Mouse (Mus musculus): ENCODE measurements at regions not wholly inside any gene's neighbourhood (a gene's known extent, or its start where the extent isn't known, plus 50 kb on each side); places are given as distances from the start of the nearest gene placed in this dataset.

DNA sequence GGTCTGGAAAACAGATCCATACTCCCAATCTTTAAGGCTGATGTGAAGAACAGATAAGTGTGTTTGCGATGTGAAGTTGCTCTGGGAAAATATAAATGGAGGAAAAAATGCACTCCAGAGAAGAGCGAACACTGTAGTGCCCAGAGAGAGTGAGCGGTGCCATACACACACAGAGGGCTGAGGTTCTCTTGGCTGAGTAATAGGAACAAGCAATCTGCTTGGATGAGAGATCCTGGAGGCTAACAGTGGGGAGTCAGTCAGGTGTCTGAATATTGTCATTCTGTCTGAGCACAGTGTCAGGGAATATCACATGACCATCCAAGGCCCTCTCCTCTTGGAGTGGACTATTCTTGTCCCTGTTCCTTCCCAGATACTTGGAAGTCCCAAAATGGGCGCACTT, 200.4 kb downstream of the Maf start:
- ChIA-PET CTCF (no interaction called here), POLR2A (no interaction called here)

DNA sequence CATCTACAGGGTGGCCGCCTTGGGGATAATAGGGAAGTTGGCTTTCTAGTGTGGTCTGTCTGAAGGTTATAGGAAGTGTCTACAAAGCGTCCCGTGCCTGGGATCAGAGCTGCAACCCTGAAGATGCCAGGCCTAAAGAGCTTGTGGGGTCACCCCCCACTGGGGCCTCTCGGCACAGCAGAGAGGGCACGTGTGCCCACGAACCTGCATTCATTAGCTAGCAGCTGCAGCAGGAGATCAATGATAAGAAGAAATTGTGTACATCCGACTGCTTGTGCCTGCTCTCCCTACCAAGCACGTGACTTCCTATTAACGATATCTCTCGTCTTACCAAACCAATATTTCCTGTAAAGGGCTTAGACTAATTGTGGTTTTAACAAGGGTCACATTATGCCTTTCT, 200.9 kb downstream of the Maf start:
- POLR2A ChIA-PET: no interaction called here
- CTCF ChIA-PET: no interaction called here

DNA sequence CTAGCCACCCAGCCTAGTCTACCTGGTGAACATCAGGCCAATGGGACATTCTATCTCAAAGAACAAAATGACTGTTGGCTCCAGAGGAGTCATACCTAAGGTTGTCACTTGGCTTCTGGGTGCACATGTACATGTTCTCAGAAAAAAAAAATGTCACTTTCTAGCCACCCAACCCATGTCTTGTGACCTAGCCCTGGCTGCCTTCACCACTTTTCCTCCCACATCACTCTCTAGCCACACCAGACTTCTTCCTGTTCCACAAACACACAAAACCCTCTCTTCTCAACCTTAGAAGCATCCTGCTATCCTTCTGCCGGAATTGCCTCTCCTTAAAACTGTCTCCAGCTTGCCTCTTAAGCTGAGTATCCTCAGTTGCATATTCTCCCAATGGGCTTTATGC, 211.6 kb downstream of the Maf start:
- ChIA-PET POLR2A (no interaction called here), CTCF (no interaction called here)

DNA sequence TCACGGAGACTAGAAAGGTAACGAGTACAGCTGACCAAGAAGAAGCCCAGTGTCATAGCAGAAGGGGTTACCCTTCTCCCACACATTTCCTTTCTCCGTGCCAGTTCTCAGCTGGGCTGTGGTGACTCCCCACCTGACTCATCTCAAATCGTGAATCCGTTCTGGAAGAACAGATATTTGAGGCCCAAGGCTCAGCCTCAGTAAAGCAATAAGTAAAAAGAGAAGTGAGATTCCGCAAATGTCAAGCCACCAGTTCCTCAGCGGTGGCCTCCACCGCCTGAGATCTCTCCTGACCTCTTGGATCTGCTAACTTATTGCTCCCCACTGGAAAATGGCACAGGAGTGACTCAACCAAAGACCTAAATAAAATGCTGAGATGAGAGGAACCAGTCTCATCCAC, 213.2 kb downstream of the Maf start:
- POLR2A ChIA-PET: no interaction called here
- CTCF ChIA-PET: no interaction called here

DNA sequence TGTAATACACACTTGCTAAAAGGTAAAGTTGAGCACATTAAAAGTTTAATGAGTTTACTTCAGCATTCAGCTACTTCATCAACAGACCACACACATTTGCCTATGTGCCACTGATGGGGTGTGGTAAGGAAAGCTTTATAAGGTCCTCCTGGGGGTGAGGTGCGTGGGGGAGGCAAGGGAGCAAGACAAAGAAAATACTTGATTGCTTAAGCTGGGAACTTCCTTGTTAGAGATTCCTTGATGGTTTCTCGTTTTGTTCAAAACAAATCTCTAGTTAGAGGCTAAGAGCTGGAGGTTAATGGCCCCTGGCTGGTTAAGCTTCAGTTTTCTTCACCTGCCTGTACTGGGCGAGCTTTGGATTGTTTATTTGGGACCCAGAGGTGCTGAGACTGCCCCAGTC, 220.7 kb downstream of the Maf start:
- POLR2A ChIA-PET: interaction anchor here in 1 of 4 experiments (0.7 kb wide), 1 partner anchor 1493 kb away, joined by 4 read pairs; no protein-coding TSS in a partner anchor
- CTCF ChIA-PET: no interaction called here

DNA sequence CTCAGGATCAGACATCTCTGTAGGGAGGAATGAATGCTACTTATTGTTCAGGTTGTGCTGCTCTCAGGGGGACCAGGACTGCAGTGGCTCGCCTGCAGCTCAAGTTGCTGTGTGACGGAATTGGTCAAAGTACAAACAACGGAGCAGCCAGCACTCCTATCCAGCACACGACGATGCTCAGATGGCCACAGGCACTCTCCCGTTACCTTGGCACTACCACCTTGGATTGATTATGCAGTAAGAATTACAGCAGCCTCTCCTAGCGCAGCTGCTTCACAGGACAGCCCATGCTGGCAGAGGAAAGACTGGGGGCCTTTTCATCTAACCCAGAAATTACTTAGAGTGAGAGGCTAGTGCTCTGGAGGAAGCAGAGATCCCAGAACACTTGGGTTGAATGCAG, 226.5 kb downstream of the Maf start:
- POLR2A ChIA-PET: no interaction called here
- CTCF ChIA-PET: no interaction called here

DNA sequence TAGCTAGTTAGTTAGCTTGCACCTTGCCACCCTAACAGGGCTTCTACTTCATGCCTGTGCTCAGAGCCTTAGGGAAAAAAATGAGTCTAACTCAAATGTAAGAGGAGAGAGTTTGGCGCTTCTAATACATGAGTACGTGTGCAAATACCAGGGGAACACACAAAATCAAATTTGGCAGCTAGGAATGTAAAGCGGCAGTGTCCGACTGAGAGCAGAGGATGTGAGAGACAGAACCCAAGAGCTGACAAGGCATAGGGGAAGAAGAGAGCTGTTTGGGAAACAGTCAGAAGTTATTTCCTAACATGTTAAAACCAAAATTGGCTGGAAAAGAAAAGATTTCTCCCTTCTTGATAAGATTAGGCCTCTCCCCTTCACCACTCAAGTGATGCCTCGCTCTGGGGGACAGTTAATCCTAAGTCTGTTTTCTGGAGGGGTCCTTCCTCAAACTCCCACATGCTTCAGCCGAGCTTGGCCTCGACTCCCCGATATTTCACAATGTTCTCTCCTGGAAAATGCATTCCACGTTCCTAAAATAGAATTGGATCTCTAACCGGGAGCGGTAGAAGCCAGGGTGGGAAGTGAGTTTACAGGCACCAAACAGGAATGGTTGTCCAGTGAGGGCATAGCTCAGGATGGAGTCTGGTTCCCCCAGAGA, 229.1 kb downstream of the Maf start:
- CTCF ChIA-PET: interaction anchor here in 1 of 4 experiments (0.7 kb wide), 1 partner anchor 13 kb away, joined by 3 read pairs; no protein-coding TSS in a partner anchor
- POLR2A ChIA-PET: interaction anchor here in 1 of 4 experiments (0.6 kb wide), 1 partner anchor 907 kb away, joined by 3 read pairs; no protein-coding TSS in a partner anchor

DNA sequence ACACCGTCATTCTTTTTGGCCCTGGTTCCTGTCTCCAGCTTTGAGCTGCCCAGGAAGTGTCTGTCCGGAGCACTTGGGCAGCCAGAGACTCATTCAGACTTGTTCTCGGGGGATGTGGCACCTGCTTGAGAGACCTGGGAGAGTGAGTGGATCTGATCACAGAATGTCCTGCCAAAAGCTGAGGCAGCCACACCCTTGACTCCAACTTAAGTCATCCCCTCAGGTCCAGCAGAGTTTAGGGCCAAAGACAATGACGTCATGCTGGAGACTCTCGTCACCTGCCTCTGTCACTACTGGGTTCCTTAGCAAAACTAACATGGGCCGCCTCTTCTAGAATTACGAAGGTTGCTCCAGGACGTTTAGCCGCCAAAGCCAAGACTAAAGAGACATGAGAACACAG, 231.5 kb downstream of the Maf start:
- POLR2A ChIA-PET: interaction anchor here in 1 of 4 experiments (0.7 kb wide), 1 partner anchor 10 kb away, joined by 10 read pairs; no protein-coding TSS in a partner anchor
- CTCF ChIA-PET: interaction anchor here in 1 of 4 experiments (0.6 kb wide), 1 partner anchor 888 kb away, joined by 5 read pairs; no protein-coding TSS in a partner anchor

DNA sequence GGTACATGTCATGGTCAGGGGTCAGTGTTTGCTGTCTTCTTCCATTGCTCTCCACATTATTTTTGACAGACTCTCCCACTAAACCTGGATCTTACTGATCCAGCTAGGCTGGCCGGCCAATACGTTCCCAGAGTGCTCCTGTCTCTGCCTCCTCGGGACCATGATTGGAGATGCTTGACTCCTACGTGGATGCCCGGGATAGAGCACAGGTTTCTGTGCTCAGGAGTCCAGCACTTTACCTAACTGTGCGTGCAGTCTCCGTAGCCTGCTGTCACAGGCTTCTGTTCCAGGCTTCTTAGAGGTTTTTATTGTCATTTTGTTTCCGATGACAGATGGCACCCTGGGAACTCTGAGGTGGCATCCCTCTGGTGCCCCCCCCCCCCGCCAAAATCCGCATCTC, 232.4 kb downstream of the Maf start:
- CTCF ChIA-PET: no interaction called here
- POLR2A ChIA-PET: no interaction called here

DNA sequence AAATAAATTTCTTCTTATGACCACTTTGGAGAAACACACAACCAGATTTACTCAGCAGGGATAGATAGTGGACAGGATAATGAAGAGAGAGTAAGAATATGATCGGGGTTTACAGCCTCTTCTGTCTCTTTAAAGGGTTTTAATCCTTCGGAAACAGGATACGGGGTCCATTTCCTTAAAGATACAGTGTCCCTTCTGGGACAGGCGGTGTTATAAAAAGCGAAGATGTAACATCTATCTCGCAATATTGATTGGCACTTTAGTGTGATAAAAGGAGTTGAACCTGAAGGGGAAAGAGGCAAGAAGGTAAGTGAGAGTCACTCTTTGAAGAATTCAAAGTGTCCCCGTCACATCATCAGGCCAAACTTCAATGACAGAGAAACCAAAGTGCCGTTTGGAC, 233.6 kb downstream of the Maf start:
- CTCF ChIA-PET: no interaction called here
- POLR2A ChIA-PET: no interaction called here

DNA sequence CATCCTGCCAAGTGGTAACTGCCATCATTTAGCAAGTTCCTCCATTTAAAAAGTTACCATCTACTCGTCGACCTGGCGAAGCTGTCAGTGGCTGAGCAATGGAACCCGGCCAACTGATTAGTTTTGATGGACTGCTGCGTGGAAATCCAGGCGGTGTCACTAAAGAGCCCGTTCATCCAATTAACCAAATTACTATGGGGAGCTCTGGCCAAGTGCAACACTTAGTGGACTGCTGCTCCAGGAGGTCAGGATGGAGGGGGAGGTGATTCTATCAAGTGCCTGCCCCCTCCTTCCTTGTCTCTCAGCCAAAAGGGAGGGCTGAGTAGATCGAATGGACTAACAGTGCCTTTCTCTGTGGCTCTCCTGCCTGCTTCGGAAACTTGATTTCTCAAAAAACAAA, 241.0 kb downstream of the Maf start:
- ChIA-PET CTCF (no interaction called here), POLR2A (no interaction called here)

DNA sequence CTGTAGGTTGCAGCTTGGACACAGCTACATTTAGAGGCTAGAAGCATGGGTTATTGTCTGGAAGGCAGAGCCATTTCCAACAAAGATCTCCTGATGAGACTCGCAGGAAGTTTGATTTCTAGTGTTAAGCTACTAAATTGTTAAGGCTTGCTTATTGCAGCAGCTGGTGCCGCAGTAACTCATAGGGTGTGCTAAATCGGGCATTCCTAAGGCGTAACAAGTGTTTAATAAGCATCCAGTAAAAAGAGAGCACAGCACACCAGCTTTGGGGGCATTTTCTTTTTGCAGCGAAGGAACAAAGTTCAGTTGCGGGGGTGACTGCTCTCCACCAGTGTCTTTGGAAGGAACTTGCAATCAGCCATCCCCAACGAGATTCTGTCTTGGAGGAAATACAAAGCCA, 241.5 kb downstream of the Maf start:
- POLR2A ChIA-PET: no interaction called here
- CTCF ChIA-PET: interaction anchor here in 1 of 4 experiments (0.6 kb wide), 1 partner anchor 12 kb away, joined by 3 read pairs; no protein-coding TSS in a partner anchor

DNA sequence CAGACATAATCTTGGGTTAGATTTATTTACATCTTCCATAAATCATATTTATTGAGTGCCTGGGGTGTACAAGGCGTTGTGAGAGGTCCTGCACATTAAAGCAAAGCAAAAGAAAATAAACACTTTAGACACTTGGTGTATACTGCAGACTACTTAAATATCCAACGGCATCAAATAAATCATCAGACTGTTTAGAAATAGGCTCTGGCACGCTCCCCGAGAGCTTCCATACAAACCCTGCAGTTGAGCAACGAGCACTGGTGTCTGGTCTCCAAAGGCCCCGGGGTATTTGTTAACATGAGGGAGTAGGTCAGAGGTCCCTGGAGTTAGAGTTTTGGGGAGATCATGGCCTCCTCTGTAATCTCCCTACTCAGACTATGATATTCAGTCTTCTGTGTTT, 244.9 kb downstream of the Maf start:
- CTCF ChIA-PET: no interaction called here
- POLR2A ChIA-PET: no interaction called here

DNA sequence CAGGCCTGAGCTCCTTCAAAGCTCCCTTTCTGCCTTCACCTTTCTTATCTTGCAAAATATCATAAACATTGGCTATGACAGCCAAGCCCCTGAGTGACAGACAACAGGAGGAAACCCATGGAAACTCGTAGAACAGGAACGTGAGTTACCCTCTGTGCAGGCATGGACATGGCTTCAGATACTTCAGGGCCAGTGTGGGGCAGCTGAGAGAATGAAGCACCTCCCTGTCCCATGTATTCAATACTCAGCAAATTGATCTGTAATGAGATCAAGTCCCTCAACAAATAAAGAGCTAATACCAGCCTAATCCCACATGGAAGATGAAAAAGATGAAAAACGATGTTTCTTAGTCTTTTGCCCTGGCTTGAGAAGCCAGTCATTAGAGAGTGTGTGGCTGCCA, 249.5 kb downstream of the Maf start:
- POLR2A ChIA-PET: interaction anchor here in 2 of 4 experiments (0.6 to 0.7 kb wide), 2 partner anchors 202 to 1822 kb away, joined by 3 read pairs; no protein-coding TSS in a partner anchor

DNA sequence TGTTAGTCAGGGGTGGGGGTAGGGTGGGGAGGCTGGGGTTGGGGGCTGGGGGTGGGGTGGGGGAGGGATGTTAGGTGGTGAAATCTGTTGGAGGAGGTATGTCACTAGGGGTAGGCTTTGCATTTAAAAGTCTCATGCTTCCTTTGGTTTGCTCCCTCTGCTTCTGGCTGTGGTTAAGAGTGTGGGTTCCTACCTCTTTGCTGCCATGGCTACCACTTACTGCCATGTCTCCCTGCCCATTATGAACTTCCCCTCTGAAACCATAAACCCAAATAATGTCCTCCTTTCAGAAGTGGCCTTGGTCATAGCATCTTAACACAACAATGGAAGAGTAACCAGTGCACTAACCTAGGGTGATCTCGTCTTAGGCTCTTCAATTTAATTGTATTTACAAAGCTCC, 256.8 kb downstream of the Maf start:
- ChIA-PET POLR2A (no interaction called here), CTCF (no interaction called here)

More for the DNA sequence above, 249.5 kb downstream of the Maf start:
- CTCF ChIA-PET: interaction anchor here in 1 of 4 experiments (0.6 kb wide), 1 partner anchor 900 kb away, joined by 4 read pairs; no protein-coding TSS in a partner anchor

DNA sequence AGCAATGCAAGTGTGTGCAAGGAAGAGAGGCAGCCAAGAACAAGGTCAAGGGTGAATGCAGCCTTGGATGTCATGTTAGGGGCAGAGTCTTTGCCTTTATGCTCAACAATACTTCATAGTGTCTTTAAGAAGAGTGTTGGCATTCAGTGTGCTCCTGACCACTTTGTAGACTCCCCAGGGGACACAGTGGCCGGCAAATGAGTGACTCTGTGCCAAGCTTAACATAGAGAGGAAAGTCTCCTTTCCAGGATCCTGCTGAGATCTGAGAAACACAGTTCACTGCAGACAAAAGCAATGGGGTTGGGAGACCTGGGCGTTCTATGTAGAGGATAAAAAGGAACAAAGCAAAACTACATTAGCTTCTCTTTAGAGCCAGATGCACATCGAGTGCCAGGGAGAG, 259.2 kb downstream of the Maf start:
- ChIA-PET CTCF (interaction anchor here in 1 of 4 experiments (0.6 kb wide), 1 partner anchor 420 kb away, joined by 3 read pairs; no protein-coding TSS in a partner anchor), POLR2A (no interaction called here)

DNA sequence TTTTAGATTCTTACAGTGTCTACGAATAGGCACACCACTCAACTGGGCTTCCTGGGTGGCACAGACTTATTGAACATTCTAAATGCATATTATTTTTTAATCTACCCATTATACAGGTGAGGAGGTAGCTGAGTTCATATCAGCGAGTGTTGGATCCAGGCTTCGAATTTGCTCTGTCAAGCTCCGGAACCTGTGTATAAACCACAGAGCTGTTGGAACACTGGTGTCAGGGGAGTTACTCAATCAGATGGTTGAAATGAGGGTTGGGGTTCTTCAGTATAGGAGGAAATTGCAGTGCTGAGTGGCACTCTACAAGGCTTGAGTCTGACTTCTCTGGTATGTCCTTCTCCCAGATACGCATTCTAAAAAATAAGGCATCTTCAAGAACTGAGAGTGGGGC, 263.1 kb downstream of the Maf start:
- CTCF ChIA-PET: no interaction called here
- POLR2A ChIA-PET: no interaction called here

DNA sequence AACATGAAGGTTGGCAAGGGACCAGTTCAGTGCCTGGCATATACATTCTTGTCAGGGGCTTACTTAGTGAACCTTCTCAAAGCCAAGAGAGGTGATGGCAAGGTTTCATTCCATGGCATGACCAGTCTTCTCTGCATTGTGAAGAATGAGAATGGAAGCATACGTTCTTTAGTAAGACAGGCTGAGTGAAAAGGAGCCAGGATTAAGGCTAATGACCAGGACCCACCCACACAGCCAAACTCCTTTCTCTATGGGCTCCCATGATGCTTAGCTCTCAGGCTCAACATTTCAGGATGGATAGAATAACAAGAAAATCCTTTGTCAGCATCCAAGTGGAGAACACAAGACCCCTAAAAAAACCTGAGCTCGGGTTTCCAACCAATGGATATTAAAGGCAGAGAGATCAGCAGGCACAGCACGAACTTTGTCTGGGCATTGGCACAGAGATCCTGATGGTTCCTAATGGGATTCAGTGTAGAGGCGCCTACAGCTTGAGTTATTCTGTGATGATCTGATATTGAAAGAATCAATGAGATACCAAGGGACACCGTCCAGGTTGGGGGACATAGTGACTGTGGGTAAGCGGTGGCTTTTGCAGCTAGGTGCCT, 265.5 kb downstream of the Maf start:
- ChIA-PET CTCF (no interaction called here), POLR2A (interaction anchor here in 1 of 4 experiments (0.6 kb wide), 1 partner anchor 27 kb away, joined by 3 read pairs; no protein-coding TSS in a partner anchor)

DNA sequence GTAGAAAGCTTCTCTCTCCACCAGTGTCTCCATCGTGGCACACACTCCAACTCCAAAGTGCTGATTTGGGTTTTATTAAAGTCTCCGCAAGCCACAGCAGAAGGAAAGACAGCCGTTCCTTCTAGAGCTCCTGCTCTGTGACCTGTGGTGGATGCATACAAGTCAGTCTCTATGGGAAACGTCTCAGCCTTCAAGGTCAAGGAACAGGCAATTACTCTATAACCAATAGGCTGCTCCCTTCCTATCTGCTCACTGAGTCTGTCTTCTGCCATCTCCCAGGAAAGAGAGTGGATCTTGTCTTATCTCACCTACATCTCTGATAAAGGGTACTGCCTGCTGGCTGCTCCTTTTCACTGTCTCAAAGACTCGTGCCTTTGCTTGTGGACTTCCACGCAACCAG, 266.3 kb downstream of the Maf start:
- ChIA-PET POLR2A (no interaction called here), CTCF (interaction anchor here in 1 of 4 experiments (0.5 kb wide), 1 partner anchor 10 kb away, joined by 4 read pairs; no protein-coding TSS in a partner anchor)

DNA sequence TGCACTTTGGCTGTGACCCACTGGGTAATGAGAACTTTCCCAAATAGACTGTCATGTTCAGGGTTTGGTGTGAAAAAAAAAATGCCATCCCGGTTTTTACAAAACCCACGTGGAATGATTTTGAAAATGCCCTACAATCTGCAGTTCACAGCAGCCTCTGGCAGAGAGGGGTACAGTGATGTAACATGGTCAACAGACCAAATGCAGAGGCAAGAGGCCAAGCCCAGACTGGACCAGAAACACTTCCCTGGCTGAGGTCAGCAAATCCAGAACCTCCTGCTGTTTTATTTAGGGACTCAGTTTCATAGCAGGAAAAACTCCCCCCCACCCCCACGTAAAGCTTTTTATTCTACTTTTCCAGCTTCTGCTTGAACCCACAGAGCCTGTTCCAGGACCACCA, 267.4 kb downstream of the Maf start:
- POLR2A ChIA-PET: no interaction called here
- CTCF ChIA-PET: no interaction called here

DNA sequence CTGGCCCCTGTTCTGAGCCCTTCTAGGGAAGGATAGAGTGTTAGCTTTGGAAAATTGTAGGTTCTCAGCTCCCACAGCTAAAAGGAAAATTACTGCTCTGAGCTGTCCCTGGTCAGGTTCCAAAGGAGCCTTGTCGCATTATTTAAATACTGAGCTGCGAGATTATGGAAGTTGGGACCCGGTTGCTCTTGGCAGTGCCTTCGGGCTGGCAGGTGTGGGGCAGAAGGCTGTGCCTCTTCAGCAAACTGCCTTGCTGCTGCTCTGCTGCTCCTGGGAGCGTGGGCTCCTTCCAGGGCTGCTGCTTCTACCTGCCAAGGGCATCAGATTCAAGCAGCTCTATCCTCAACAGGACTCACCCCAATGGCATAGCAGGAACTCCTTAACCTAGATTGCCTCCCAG, 268.1 kb downstream of the Maf start:
- CTCF ChIA-PET: no interaction called here
- POLR2A ChIA-PET: no interaction called here
